Mouse (Mus musculus) heart, adult 2 months (tissue): ENCODE data around the gene Trp73.

Source experiments
- CTCF ChIP-seq: fragments of 200-600 bp; IDR thresholded peaks from 2 replicates; pipeline ENCODE4 v1.8.1; 2022; ENCODE audit warnings: antibody characterized with exemption, mild to moderate bottlenecking, moderate library complexity
- EP300 ChIP-seq: fragments of 200-500 bp; IDR thresholded peaks from 2 replicates; pipeline ENCODE4 v1.6.1; 2011; ENCODE audit warnings: low read depth, low read length, control low read depth; ENCODE audit not compliant: insufficient read depth

DNA sequence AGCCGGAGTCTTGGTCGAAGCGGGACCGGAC, at the start of gene Trp73:
- no peak for TF ChIP-seq CTCF
- TF ChIP-seq EP300 = no peak
